Mouse (Mus musculus): ENCODE measurements around the gene Wdr18.

- TF ChIP-seq POLR2A (IDR thresholded peaks at IDR 0.05; ENCODE audit: borderline replicate concordance, low read depth, low read length): no peak
- no peak for TF ChIP-seq CTCF (IDR thresholded peaks at IDR 0.05; ENCODE audit: low read depth, low read length)
These were observed 26.1 kb upstream of the Wdr18 start for GRCm38 (mm10) chr10:79933861-79934260.
